Mouse (Mus musculus) liver, embryonic 15.5 days (tissue): ENCODE measurements around the gene Pcsk5. TPM values are rescaled to one million over a fixed set of nuclear protein-coding genes. Genes with fewer than 3 reads are reported as not detected.

Experiments
- ATAC-seq: fragments of 200-750 bp; cut with Nextera tagmentation; 2 replicates; pipeline ENCODE4 v1.8.0; 2017; ENCODE audit warnings: moderate number of reproducible peaks, mild to moderate bottlenecking, moderate library complexity; ENCODE audit not compliant: insufficient read depth
- H3K27ac ChIP-seq: fragments of 300-500 bp; sonication (generic); replicated peaks from 2 replicates; pipeline ENCODE4 v1.5.1; 2015; ENCODE audit warnings: mild to moderate bottlenecking, inconsistent platforms
- H3K27me3 ChIP-seq: fragments of 300-500 bp; sonication (generic); 2 replicates; pipeline ENCODE4 v1.6.1; 2015; ENCODE audit warnings: mild to moderate bottlenecking, inconsistent platforms
- H3K36me3 ChIP-seq: fragments of 300-500 bp; sonication (generic); replicated peaks from 2 replicates; pipeline ENCODE4 v1.6.1; 2015; ENCODE audit warnings: moderate library complexity, mild to moderate bottlenecking, inconsistent platforms
- H3K4me1 ChIP-seq: fragments of 300-500 bp; sonication (generic); replicated peaks from 2 replicates; pipeline ENCODE4 v1.6.1; 2015; ENCODE audit warnings: inconsistent platforms
- H3K4me2 ChIP-seq: fragments of 300-500 bp; sonication (generic); 2 replicates; pipeline ENCODE4 v1.6.1; 2015; ENCODE audit warnings: moderate library complexity, mild to moderate bottlenecking, inconsistent platforms
- H3K4me3 ChIP-seq: fragments of 300-500 bp; sonication (generic); replicated peaks from 2 replicates; pipeline ENCODE4 v1.5.1; 2015; ENCODE audit warnings: mild to moderate bottlenecking, inconsistent platforms
- H3K9ac ChIP-seq: fragments of 300-500 bp; sonication (generic); 2 replicates; pipeline ENCODE4 v1.6.1; 2015; ENCODE audit warnings: moderate library complexity, mild to moderate bottlenecking, inconsistent platforms
- H3K9me3 ChIP-seq: fragments of 300-500 bp; sonication (generic); replicated peaks from 2 replicates; pipeline ENCODE4 v1.6.1; 2016; ENCODE audit warnings: inconsistent platforms
- WGBS: fragments of 180-500 bp; shearing (Covaris S2); methylation state at CpG from one replicate; pipeline ENCODE4 v1.1.7; 2015; ENCODE audit warnings: mixed read lengths; ENCODE audit not compliant: insufficient replicate concordance; 5-methylcytosine and 5-hydroxymethylcytosine counted together
- polyA plus RNA-seq: library from polyadenylated mRNA; unstranded; fragments of >200 nt; fragmentation: Nextera tagmentation; extraction: Ambion mirVana; gene quantifications from 2 replicates; pipeline ENCODE4 v1.2.1, GENCODE M21; 2015

The Pcsk5 gene
- polyA plus RNA-seq, 1 experiment from 2014 or later = 1.4 TPM

- H3K27me3 ChIP-seq = peaks cover 7% of the 10 kb centered on the region; the same call in 1 of the 2 replicates
- no peak overlapping the region for H3K9ac ChIP-seq
- WGBS = 28% methylated on average over 3 of the region's 3 CpGs
- peak overlapping the region; percentile 82 for H3K4me2 ChIP-seq
- peaks cover 42% of the 10 kb centered on the region for H3K4me1 ChIP-seq
- no peak for ATAC-seq
- H3K9me3 ChIP-seq = no peaks in the 10 kb centered on the region
- peaks cover 19% of the 10 kb centered on the region for H3K36me3 ChIP-seq
- no peak overlapping the region for H3K27ac ChIP-seq
- H3K4me3 ChIP-seq = no peak overlapping the region
These were observed 444.6 kb downstream of the Pcsk5 start for GRCm38 (mm10) chr19:17392866-17393265.

- Histone ChIP-seq H3K9me3 (no peaks in the 10 kb centered on the region), H3K36me3 (no peaks in the 10 kb centered on the region), H3K4me2 (no peak overlapping the region), H3K27me3 (peaks cover 7% of the 10 kb centered on the region; the same call in 1 of the 2 replicates), H3K4me3 (no peak overlapping the region), H3K9ac (no peak overlapping the region), H3K27ac (no peak overlapping the region), H3K4me1 (peaks cover 19% of the 10 kb centered on the region)
- 16% methylated on average over 2 of the region's 2 CpGs for WGBS
- no peak for ATAC-seq
These were observed 449.0 kb downstream of the Pcsk5 start for GRCm38 (mm10) chr19:17388404-17388803.

- 76% methylated on average over 6 of the region's 6 CpGs for WGBS
- no peaks in the 10 kb centered on the region for H3K27me3 ChIP-seq
- H3K4me3 ChIP-seq = no peak overlapping the region
- ATAC-seq = no peak
- H3K4me2 ChIP-seq = no peak overlapping the region
- no peaks in the 10 kb centered on the region for H3K9me3 ChIP-seq
- H3K4me1 ChIP-seq = peaks cover 11% of the 10 kb centered on the region; the same call in 1 of the 2 replicates
- H3K9ac ChIP-seq = no peak overlapping the region
- no peak overlapping the region for H3K27ac ChIP-seq
- no peaks in the 10 kb centered on the region for H3K36me3 ChIP-seq
These were observed 451.0 kb downstream of the Pcsk5 start for GRCm38 (mm10) chr19:17386424-17386823.

DNA sequence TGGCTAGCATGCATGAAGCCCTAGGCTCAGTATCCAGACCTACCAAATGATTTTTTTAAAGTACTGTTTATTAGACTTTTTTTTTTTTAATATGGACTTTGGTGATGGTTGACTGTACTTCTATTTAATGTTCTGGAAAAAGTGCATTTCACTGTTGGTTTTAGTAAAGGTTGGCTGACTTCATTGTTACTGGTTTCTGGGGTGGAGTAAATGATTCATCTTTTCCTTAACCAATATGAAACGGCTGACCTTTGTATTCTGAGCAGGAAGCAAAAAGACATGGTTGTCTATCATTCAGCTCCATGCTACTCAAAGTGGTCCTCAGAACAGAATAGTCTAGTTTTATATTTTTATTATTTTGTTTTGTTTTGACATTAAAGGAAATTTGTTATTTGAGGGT is 452.0 kb downstream of the Pcsk5 start:
- Histone ChIP-seq H3K9ac (no peak overlapping the region), H3K4me3 (no peak overlapping the region), H3K4me2 (no peak overlapping the region), H3K27me3 (no peaks in the 10 kb centered on the region), H3K36me3 (no peaks in the 10 kb centered on the region), H3K4me1 (peaks cover 11% of the 10 kb centered on the region; the same call in 1 of the 2 replicates), H3K27ac (no peak overlapping the region), H3K9me3 (no peaks in the 10 kb centered on the region)
- no peak for ATAC-seq
- 19% methylated on average over 1 of the region's 1 CpGs for WGBS

DNA sequence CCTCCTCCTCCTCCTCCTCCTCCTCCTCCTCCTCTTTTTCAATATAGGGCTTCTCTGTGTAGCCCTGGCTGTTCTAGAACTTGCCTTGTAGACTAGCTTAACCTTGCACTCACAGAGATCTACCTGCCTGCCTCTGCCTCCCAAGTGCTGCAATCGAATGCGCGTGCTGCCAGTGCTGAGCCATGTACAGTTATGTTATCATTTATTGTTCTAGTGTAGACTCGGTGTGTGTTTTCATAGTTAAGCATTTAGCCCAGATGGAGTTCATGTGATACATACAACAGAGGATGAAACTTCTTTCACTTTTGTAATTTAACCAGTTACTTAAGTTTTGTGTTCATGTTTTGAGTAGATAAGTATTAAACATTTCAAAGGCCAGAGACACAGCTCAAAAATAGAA is 452.4 kb downstream of the Pcsk5 start:
- no peak overlapping the region for H3K4me3 ChIP-seq
- no peak overlapping the region for H3K4me2 ChIP-seq
- peaks cover 11% of the 10 kb centered on the region; the same call in 1 of the 2 replicates for H3K4me1 ChIP-seq
- ATAC-seq = peak; percentile 68
- H3K36me3 ChIP-seq = no peaks in the 10 kb centered on the region
- WGBS = 32% methylated on average over 4 of the region's 4 CpGs
- H3K9ac ChIP-seq = no peak overlapping the region
- H3K27ac ChIP-seq = no peak overlapping the region
- H3K9me3 ChIP-seq = no peaks in the 10 kb centered on the region
- H3K27me3 ChIP-seq = no peaks in the 10 kb centered on the region

GRCm38 (mm10) chr19:17382807-17383397 is 454.5 kb downstream of the Pcsk5 start:
- no peak for ATAC-seq
- Histone ChIP-seq H3K27me3 (no peaks in the 10 kb centered on the region), H3K4me2 (no peak overlapping the region), H3K4me1 (0 out of 2 replicates have a peak, but pooled peaks cover 3% of the 10 kb centered on the region), H3K9me3 (no peaks in the 10 kb centered on the region), H3K9ac (no peak overlapping the region), H3K27ac (no peak overlapping the region), H3K4me3 (no peak overlapping the region), H3K36me3 (no peaks in the 10 kb centered on the region)
- WGBS = 42% methylated on average over 6 of the region's 6 CpGs
